ENCODE assay signal across 23 mouse cellular contexts in genomic region chr2:57312268-57312797, GRCm38 (mm10).
DNase-seq lines count a peak whose midpoint lies in the region; ATAC-seq and TF ChIP-seq lines count a peak whose summit lies in the region.
"Had no signal": no experiment of that assay in that cellular context is flagged by ENCODE, and none has a peak within 500 bp of the region (broad histone marks: within the 10 kb centered on the region; RNA-seq: fewer than 3 reads in every experiment).

No protein-coding gene starts in this region.

- ATAC-seq in midbrain, embryonic 13.5 days, result peak; percentile 48; the same call in 1 of the 2 replicates
- ATAC-seq in midbrain, embryonic 11.5 days (ENCODE audit: low FRiP score), result no peak
- ATAC-seq in midbrain, embryonic 16.5 days, result peak; percentile 67; the same call in 1 of the 2 replicates
- ATAC-seq: activated CD4-positive, CD25-positive, alpha-beta regulatory T cell, adult 4 months; forebrain, embryonic 15.5 days; Patski had no signal

- H3K9me3 ChIP-seq in midbrain, embryonic 13.5 days, result no peaks in the 10 kb centered on the region
- H3K9me3 ChIP-seq in midbrain, embryonic 11.5 days (ENCODE audit: control insufficient read depth, low read length), result no peaks in the 10 kb centered on the region
- no peaks in the 10 kb centered on the region for H3K9me3 ChIP-seq in midbrain, embryonic 16.5 days (replicated peaks; ENCODE audit: control insufficient read depth, low read length, poor library complexity, severe bottlenecking)
- H3K9me3 ChIP-seq: embryonic facial prominence, embryonic 15.5 days; forebrain, embryonic 10.5 days; forebrain, embryonic 15.5 days; heart, embryonic 13.5 days; hindbrain, embryonic 12.5 days had no signal

- H3K36me3 ChIP-seq in midbrain, embryonic 13.5 days, result no peaks in the 10 kb centered on the region
- H3K36me3 ChIP-seq in midbrain, embryonic 11.5 days (ENCODE audit: control insufficient read depth, insufficient read depth, low read length), result no peaks in the 10 kb centered on the region
- no peaks in the 10 kb centered on the region for H3K36me3 ChIP-seq in midbrain, embryonic 16.5 days (ENCODE audit: control insufficient read depth, insufficient read depth, low read length)
- H3K36me3 ChIP-seq: forebrain, embryonic 15.5 days; heart, embryonic 13.5 days; hindbrain, embryonic 12.5 days had no signal

- H3K4me2 ChIP-seq in midbrain, embryonic 13.5 days (replicated peaks), result no peak overlapping the region
- no peak overlapping the region for H3K4me2 ChIP-seq in midbrain, embryonic 11.5 days
- no peak overlapping the region for H3K4me2 ChIP-seq in midbrain, embryonic 16.5 days (ENCODE audit: low read length)
- H3K4me2 ChIP-seq: embryonic facial prominence, embryonic 15.5 days; forebrain, embryonic 15.5 days; heart, embryonic 13.5 days; hindbrain, embryonic 12.5 days had no signal

- intact Hi-C loops in gastrocnemius, adult 2 months (cut with DNase I), result no loop called here

- 39% methylated on average over 7 of the region's 7 CpGs for WGBS in midbrain, embryonic 13.5 days
- WGBS in midbrain, embryonic 11.5 days, result 47% methylated on average over 7 of the region's 7 CpGs
- WGBS in midbrain, embryonic 16.5 days, result 35% methylated on average over 7 of the region's 7 CpGs

- no peak overlapping the region for H3K9ac ChIP-seq in midbrain, embryonic 13.5 days (replicated peaks)
- no peak overlapping the region for H3K9ac ChIP-seq in midbrain, embryonic 11.5 days (ENCODE audit: low read length)
- no peak overlapping the region for H3K9ac ChIP-seq in midbrain, embryonic 16.5 days (ENCODE audit: low read depth, low read length)
- H3K9ac ChIP-seq: embryonic facial prominence, embryonic 15.5 days; forebrain, embryonic 15.5 days; heart, embryonic 13.5 days; hindbrain, embryonic 12.5 days had no signal

- peak overlapping the region; percentile 6; the same call in 1 of the 2 replicates for H3K27ac ChIP-seq in gastrocnemius, adult 2 months
- H3K27ac ChIP-seq in midbrain, embryonic 13.5 days, result no peak overlapping the region
- H3K27ac ChIP-seq in midbrain, embryonic 11.5 days (ENCODE audit: low read depth, low read length), result no peak overlapping the region
- H3K27ac ChIP-seq in midbrain, embryonic 16.5 days (ENCODE audit: low read length), result no peak overlapping the region
- H3K27ac ChIP-seq: embryonic facial prominence, embryonic 15.5 days; forebrain, embryonic 10.5 days; forebrain, embryonic 15.5 days; heart, embryonic 13.5 days; hindbrain, embryonic 12.5 days had no signal

- TF ChIP-seq CTCF in gastrocnemius, adult 2 months (IDR thresholded peaks at IDR 0.05), result no peak

- H3K4me3 ChIP-seq in gastrocnemius, adult 2 months, result no peak overlapping the region
- H3K4me3 ChIP-seq in midbrain, embryonic 13.5 days (replicated peaks), result no peak overlapping the region
- H3K4me3 ChIP-seq in midbrain, embryonic 11.5 days (ENCODE audit: low read depth, low read length), result no peak overlapping the region
- H3K4me3 ChIP-seq in midbrain, embryonic 16.5 days (ENCODE audit: low read depth, low read length), result no peak overlapping the region
- H3K4me3 ChIP-seq: embryonic facial prominence, embryonic 15.5 days; erythroblast, embryonic 14.5 days; forebrain, embryonic 10.5 days; forebrain, embryonic 15.5 days; heart, embryonic 13.5 days; hindbrain, embryonic 12.5 days had no signal

- no peaks in the 10 kb centered on the region for H3K4me1 ChIP-seq in midbrain, embryonic 13.5 days (replicated peaks)
- no peaks in the 10 kb centered on the region for H3K4me1 ChIP-seq in midbrain, embryonic 11.5 days (ENCODE audit: control insufficient read depth, insufficient read depth, low read length)
- no peaks in the 10 kb centered on the region for H3K4me1 ChIP-seq in midbrain, embryonic 16.5 days (ENCODE audit: control insufficient read depth, insufficient read depth, low read length)
- H3K4me1 ChIP-seq: embryonic facial prominence, embryonic 15.5 days; forebrain, embryonic 15.5 days; heart, embryonic 13.5 days; hindbrain, embryonic 12.5 days had no signal

- no peaks in the 10 kb centered on the region for H3K27me3 ChIP-seq in midbrain, embryonic 13.5 days
- H3K27me3 ChIP-seq in midbrain, embryonic 11.5 days (ENCODE audit: control insufficient read depth, insufficient read depth, low read length), result no peaks in the 10 kb centered on the region
- no peaks in the 10 kb centered on the region for H3K27me3 ChIP-seq in midbrain, embryonic 16.5 days (ENCODE audit: control insufficient read depth, insufficient read depth, low read depth, low read length)
- H3K27me3 ChIP-seq: embryonic facial prominence, embryonic 15.5 days; forebrain, embryonic 15.5 days; heart, embryonic 13.5 days; hindbrain, embryonic 12.5 days; Patski had no signal

- DNase-seq in gastrocnemius, adult 2 months, result no peak
- no peak for DNase-seq in gastrocnemius, adult 18-20 months (ENCODE audit: low spot score)
- no peak for DNase-seq in midbrain, embryonic 11.5 days (ENCODE audit: low spot score, missing footprints)
- DNase-seq in adrenal gland, adult (ENCODE audit: inconsistent age in 2 of 2, low spot score in 1 of 2), result no peak
- DNase-seq in liver, result no peak
- DNase-seq: adrenal gland, adult 2 months; adrenal gland, postnatal 25 days; cerebellum, adult 11 months; cerebellum, adult 8-10 months; cerebellum, postnatal 14 days; embryo, embryonic 11 days; gastrocnemius, postnatal 25 days; heart, postnatal 4 days had no signal
